Mouse (Mus musculus) Patski (cell line): ENCODE data around the gene Polr3g. TPM values are rescaled to one million over a fixed set of nuclear protein-coding genes. Genes with fewer than 3 reads are reported as not detected.
A peak's percentile ranks its signal among the peaks of the same experiment; 100 is the strongest.
"Not testable (repeated sequence)": the region's sequence is repeated elsewhere in the genome, so short reads cannot be mapped to it uniquely, and the experiment has no call there.

ENCODE experiments used
- ATAC-seq: fragments of 100-300 bp; one replicate; pipeline ENCODE4 v1.8.0; 2021
- CTCF ChIA-PET: fragments of 350-600 bp; sonication (Branson Sonifier 250); formaldehyde crosslinking; loops from one replicate; lab custom pipeline; 2022; ENCODE audit warnings: inconsistent platforms; lab: Charles Lee
- POLR2A ChIA-PET: fragments of 350-600 bp; sonication (Branson Sonifier 250); formaldehyde crosslinking; loops from one replicate; lab custom pipeline; 2022; ENCODE audit warnings: antibody characterized with exemption, inconsistent platforms; lab: Charles Lee
- DNase-seq: peaks from one replicate; pipeline ENCODE4 v3.0.0-alpha.2; 2011; ENCODE audit warnings: low read depth, low spot score
- H3K27me3 ChIP-seq: fragments of 371-371 bp; one replicate; pipeline ENCODE4 v1.5.1; 2021
- CTCF ChIP-seq: fragments of 100-300 bp; IDR thresholded peaks from one replicate; pipeline ENCODE4 v1.5.1; 2021
- in situ Hi-C: fragments of 300-500 bp; cut with MboI; formaldehyde crosslinking; loops from 3 replicates; pipeline ENCODE4 v1.11.1; 2018; ENCODE audit warnings: low pct_unique_long_range_greater_than_20kb, mixed read lengths
- polyA plus RNA-seq: library from polyadenylated mRNA; unstranded; gene quantifications from one replicate; pipeline ENCODE4 v1.2.3, GENCODE M21; 2021

Gene Polr3g
- polyA plus RNA-seq, 1 experiment from 2014 or later = 4.0 TPM

GRCm38 (mm10) chr13:81640881-81641280 lies 69.9 kb downstream of the Polr3g start:
- POLR2A ChIA-PET = no interaction called here
- CTCF ChIA-PET = interaction anchor here (0.7 to 3.0 kb wide), 13 partner anchors 11 to 207 kb away, joined by 3 to 18 read pairs (median 5); no protein-coding TSS in a partner anchor
- H3K27me3 ChIP-seq = peaks cover 4% of the 10 kb centered on the region
- DNase-seq (no peak), ATAC-seq (peak; percentile 47)
- no peak for TF ChIP-seq CTCF
- in situ Hi-C loops = loop anchor here (5.0 to 25.0 kb wide), 3 partner anchors 124 to 779 kb away; no protein-coding TSS in a partner anchor

DNA sequence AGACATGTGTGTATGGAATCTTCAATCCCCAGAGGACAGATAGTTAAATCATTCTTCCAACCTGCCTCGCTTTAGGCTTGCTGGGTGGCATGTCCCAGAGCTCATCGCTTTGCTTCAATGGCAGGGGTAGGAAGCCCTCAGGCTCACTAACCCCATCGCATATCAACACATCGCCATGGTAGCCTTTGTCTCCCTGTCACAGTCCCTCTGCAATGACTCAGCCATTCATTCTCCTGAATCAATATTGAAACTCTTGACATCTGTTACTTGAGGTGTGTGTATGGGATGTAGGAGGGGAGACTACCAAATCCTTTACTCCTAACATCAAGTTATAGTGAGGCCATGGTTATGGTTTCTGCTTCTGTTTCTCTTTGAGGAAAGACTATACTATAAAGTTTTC lies 71.2 kb downstream of the Polr3g start:
- TF ChIP-seq CTCF = no peak
- ChIA-PET POLR2A (no interaction called here), CTCF (interaction anchor here (1.2 kb wide), 1 partner anchor 200 kb away, joined by 4 read pairs; no protein-coding TSS in a partner anchor)
- in situ Hi-C loops = loop anchor here (5.0 to 25.0 kb wide), 3 partner anchors 125 to 777 kb away; no protein-coding TSS in a partner anchor
- ATAC-seq (no peak), DNase-seq (no peak)
- peaks cover 4% of the 10 kb centered on the region for H3K27me3 ChIP-seq

DNA sequence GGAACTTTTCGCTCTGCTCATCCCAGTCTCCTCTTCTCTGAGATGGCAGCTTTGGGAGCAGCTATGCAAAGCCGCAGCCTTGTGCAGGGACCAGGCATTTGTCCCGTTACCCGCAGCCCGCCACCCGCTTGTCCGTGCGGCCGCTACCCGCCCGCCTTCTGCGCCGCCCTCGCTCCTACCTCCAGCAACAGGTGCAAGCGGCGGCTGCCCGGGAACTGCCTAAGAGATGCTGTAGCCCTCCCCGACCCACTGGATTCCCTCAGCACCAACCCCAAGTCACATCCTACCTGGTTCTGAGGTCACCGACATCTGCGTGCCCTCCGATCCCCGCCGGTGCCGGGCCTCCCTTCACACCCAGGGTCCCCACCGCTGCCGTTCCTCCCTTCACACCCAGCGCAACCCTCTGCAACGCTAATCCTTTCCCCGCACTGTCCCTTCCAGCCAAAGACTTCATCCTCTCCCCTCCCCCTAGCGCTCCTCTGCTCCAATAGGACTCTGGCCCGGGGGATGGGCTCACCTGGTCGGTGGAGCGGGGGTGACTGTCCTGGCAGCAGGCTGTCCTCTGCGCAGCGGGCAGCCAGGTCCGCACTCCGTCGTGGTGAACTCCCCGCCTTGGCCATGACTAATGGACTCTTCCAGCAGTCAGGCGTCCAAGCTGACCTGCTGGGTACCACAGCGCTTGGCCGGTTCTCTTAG lies 77.9 kb downstream of the Polr3g start, which contains the start of gene Adgrv1:
Adgrv1 (minus strand) TSS at position 435 of the 696 bp plus-strand sequence.
- DNase-seq = no peak
- no peak for TF ChIP-seq CTCF
- in situ Hi-C loops = loop anchor here (25.0 kb wide), 1 partner anchor 771 kb away; no protein-coding TSS in a partner anchor
- peak; percentile 26 for ATAC-seq
- POLR2A ChIA-PET = interaction anchor here (0.6 kb wide), 1 partner anchor 97 kb away, joined by 3 read pairs; no protein-coding TSS in a partner anchor
- H3K27me3 ChIP-seq = peaks cover 31% of the 10 kb centered on the region
- CTCF ChIA-PET = no interaction called here

GRCm38 (mm10) chr13:81630566-81630965 lies 80.2 kb downstream of the Polr3g start:
- CTCF ChIA-PET = interaction anchor here (1.5 kb wide), 1 partner anchor 11 kb away, joined by 6 read pairs; no protein-coding TSS in a partner anchor
- DNase-seq (no peak), ATAC-seq (no peak)
- peaks cover 31% of the 10 kb centered on the region for H3K27me3 ChIP-seq
- in situ Hi-C loops = loop anchor here (25.0 kb wide), 1 partner anchor 768 kb away; no protein-coding TSS in a partner anchor
- no peak for TF ChIP-seq CTCF
- POLR2A ChIA-PET = interaction anchor here (0.6 kb wide), 1 partner anchor 154 kb away, joined by 3 read pairs; no protein-coding TSS in a partner anchor

- no peak for TF ChIP-seq CTCF
- H3K27me3 ChIP-seq = peaks cover 31% of the 10 kb centered on the region
- ATAC-seq (no peak), DNase-seq (no peak)
- ChIA-PET POLR2A (no interaction called here), CTCF (interaction anchor here (1.5 kb wide), 1 partner anchor 12 kb away, joined by 6 read pairs; no protein-coding TSS in a partner anchor)
- in situ Hi-C loops = loop anchor here (25.0 kb wide), 1 partner anchor 767 kb away; no protein-coding TSS in a partner anchor
Observed at GRCm38 (mm10) chr13:81629395-81629794, 81.4 kb downstream of the Polr3g start.

DNA sequence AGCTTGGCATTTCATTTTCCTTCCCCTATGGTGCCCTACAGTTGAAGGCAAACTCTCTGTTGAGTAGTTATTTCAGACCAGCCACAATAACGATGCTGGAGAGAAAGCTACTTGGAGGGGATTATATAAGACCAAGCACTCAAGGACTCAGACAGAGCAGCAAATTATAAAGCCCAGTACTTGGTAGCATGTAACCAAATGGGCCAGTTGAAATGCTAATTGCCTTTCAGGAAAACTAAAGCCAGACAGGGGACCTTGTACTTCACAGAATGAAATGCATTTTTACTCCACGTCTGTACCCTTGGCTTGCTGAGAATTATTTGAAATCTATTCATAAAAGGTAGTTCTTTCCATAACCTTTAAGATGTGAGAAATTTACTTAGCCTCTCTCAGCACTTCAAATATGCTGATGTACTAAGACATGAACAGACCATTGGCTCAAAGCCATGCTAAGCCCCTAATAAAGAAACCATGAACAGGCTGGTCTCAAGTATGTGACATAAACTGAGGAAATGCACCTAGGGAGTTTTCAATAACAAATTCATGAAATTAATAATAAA lies 82.1 kb downstream of the Polr3g start:
- CTCF ChIA-PET = interaction anchor here (1.1 kb wide), 1 partner anchor 35 kb away, joined by 3 read pairs; no protein-coding TSS in a partner anchor
- in situ Hi-C loops = loop anchor here (25.0 kb wide), 1 partner anchor 766 kb away; no protein-coding TSS in a partner anchor
- ATAC-seq (no peak), DNase-seq (no peak)
- peaks cover 28% of the 10 kb centered on the region for H3K27me3 ChIP-seq
- POLR2A ChIA-PET = no interaction called here
- no peak for TF ChIP-seq CTCF

- DNase-seq, POLR2A ChIA-PET, ATAC-seq: not testable (repeated sequence)
- peaks cover 20% of the 10 kb centered on the region for H3K27me3 ChIP-seq
- in situ Hi-C loops = loop anchor here (25.0 kb wide), 1 partner anchor 766 kb away; no protein-coding TSS in a partner anchor
- CTCF ChIA-PET = interaction anchor here (1.1 to 2.7 kb wide), 3 partner anchors 13 to 36 kb away, joined by 3 to 9 read pairs (median 5); no protein-coding TSS in a partner anchor
Observed at GRCm38 (mm10) chr13:81627861-81628260, 83.0 kb downstream of the Polr3g start.

Other genes with a start within 250 kb of the Polr3g start
- gene Adgrv1, start 77.9 kb downstream of the Polr3g start, polyA plus RNA-seq = 0.37 TPM
- 13.8 TPM for gene Lysmd3, start 53.4 kb downstream of the Polr3g start, polyA plus RNA-seq
- 5.5 TPM for gene Mblac2, start 328 bp upstream of the Polr3g start, polyA plus RNA-seq
- gene Cetn3, start 72.1 kb upstream of the Polr3g start, polyA plus RNA-seq = 103 TPM